Mouse (Mus musculus) heart, adult 11 months (tissue): ENCODE data around the gene Sgms1.
"Not testable (repeated sequence)": the region's sequence is repeated elsewhere in the genome, so short reads cannot be mapped to it uniquely, and the experiment has no call there.

Experiments used
- DNase-seq: peaks from one replicate; pipeline ENCODE4 v3.0.0; 2022

Sgms1 gene

GRCm38 (mm10) chr19:32324550-32324949, 65.0 kb downstream of the Sgms1 start:
- DNase-seq: no peak

GRCm38 (mm10) chr19:32323070-32323469, 66.4 kb downstream of the Sgms1 start:
- no peak for DNase-seq

GRCm38 (mm10) chr19:32322429-32323035, 67.0 kb downstream of the Sgms1 start:
- DNase-seq: peak; percentile 98

GRCm38 (mm10) chr19:32320366-32320666, 69.2 kb downstream of the Sgms1 start:
- peak; percentile 94 for DNase-seq

GRCm38 (mm10) chr19:32319531-32320365, 69.8 kb downstream of the Sgms1 start:
- DNase-seq: peak; percentile 83

GRCm38 (mm10) chr19:32319057-32319456, 70.5 kb downstream of the Sgms1 start:
- DNase-seq: peak; percentile 55

GRCm38 (mm10) chr19:32317347-32317746, 72.2 kb downstream of the Sgms1 start:
- not testable (repeated sequence) for DNase-seq

- no peak for DNase-seq
These were observed 76.2 kb downstream of the Sgms1 start for GRCm38 (mm10) chr19:32313304-32313703.

GRCm38 (mm10) chr19:32311762-32312161, 77.8 kb downstream of the Sgms1 start:
- DNase-seq: peak; percentile 62

GRCm38 (mm10) chr19:32311063-32311462, 78.5 kb downstream of the Sgms1 start:
- DNase-seq: peak; percentile 56

GRCm38 (mm10) chr19:32310483-32310882, 79.0 kb downstream of the Sgms1 start:
- no peak for DNase-seq

GRCm38 (mm10) chr19:32309346-32309745, 80.2 kb downstream of the Sgms1 start:
- DNase-seq: peak; percentile 97

GRCm38 (mm10) chr19:32308311-32308710, 81.2 kb downstream of the Sgms1 start:
- DNase-seq: no peak

- peak; percentile 99 for DNase-seq
These were observed 84.6 kb downstream of the Sgms1 start for GRCm38 (mm10) chr19:32304898-32305297.

GRCm38 (mm10) chr19:32304008-32304873, 85.3 kb downstream of the Sgms1 start:
- peak; percentile 100 for DNase-seq

- DNase-seq: peak; percentile 94
These were observed 86.6 kb downstream of the Sgms1 start for GRCm38 (mm10) chr19:32302835-32303381.

GRCm38 (mm10) chr19:32301568-32301967, 87.9 kb downstream of the Sgms1 start:
- DNase-seq: no peak

- DNase-seq: no peak
These were observed 91.3 kb downstream of the Sgms1 start for GRCm38 (mm10) chr19:32298221-32298620.

- peak; percentile 93 for DNase-seq
These were observed 92.7 kb downstream of the Sgms1 start for GRCm38 (mm10) chr19:32296863-32297262.

GRCm38 (mm10) chr19:32295581-32295980, 93.9 kb downstream of the Sgms1 start:
- DNase-seq: no peak

- DNase-seq: peak; percentile 95
These were observed 96.4 kb downstream of the Sgms1 start for GRCm38 (mm10) chr19:32292782-32293776.
